Mouse (Mus musculus): Measurements from ENCODE around the gene Nrbp1.

DNA sequence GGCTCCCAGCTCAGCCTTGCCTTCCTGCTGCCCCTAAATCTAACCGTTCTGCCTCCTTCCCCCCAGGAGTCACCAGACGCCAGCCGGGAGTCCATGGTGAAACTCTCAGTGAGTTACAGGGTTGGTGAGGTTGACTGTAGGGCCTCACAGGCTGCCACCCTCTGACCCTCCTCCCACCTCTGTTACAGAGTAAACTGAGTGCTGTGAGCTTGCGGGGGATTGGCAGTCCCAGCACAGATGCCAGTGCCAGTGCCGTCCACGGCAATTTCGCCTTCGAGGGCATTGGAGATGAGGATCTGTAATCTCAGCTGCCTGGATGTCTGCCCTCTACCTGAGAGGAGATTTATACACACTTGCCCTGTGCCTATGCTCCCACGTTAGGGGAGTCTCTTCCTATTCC, 42.5 kb upstream of the Nrbp1 start:
- no peak for TF ChIP-seq CTCF (IDR thresholded peaks at IDR 0.05; ENCODE audit: control insufficient read depth, insufficient read depth, insufficient read length)
- TF ChIP-seq MYOG (IDR thresholded peaks at IDR 0.05; ENCODE audit: control insufficient read depth, extremely low read depth, insufficient read length) = no peak
- TF ChIP-seq CEBPB (IDR thresholded peaks at IDR 0.05; ENCODE audit: low read depth) = no peak
- TF ChIP-seq MAX (IDR thresholded peaks at IDR 0.05) = no peak
- TF ChIP-seq USF1 (IDR thresholded peaks at IDR 0.05; ENCODE audit: low read depth) = no peak

Data from C2C12 (cell line).